Mouse (Mus musculus) adrenal gland, postnatal 14 days (tissue): ENCODE measurements around the gene Slfnl1. TPM values are rescaled to one million over a fixed set of nuclear protein-coding genes. Genes with fewer than 3 reads are reported as not detected.
A peak's percentile ranks its signal among the peaks of the same experiment; 100 is the strongest.

Experiments
- DNase-seq: peaks from one replicate; pipeline ENCODE4 v3.0.0; 2021; ENCODE audit warnings: mixed read lengths
- long read RNA-seq, 2 experiments: library from polyadenylated mRNA; stranded (forward); transcript quantifications; one replicate each; pipeline ENCODE4 v2.0.0; 2021
- total RNA-seq: library from RNA; stranded (reverse); gene quantifications from 2 replicates; pipeline ENCODE4 v1.2.3, GENCODE M21; 2021

Gene Slfnl1
- total RNA-seq, result 0.19 TPM in 1 of 2 replicates, not detected in the other
- long read RNA-seq, experiment 1, result 0 reads
- long read RNA-seq, experiment 2, result 0 reads

DNA sequence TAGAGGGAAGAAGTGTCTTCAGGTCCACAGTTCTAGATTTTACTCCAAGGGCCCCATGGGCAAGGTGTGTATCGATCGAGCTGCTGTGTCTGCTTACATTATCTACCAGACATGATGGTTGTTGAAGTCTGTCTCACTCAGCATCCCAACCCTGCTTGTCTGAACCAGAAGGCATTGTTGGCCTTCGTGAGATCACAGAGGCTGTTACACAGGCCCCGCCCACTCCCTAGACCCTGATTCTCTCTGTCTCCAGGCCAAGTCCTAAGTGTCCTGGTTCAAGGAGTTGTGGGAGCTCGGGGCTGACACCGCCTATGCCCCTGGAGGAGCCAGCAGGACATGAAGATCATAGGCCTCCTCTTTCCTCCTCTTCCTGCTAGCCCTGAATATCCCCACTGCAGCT lies at the start of gene Slfnl1:
Slfnl1 (plus strand) TSS at position 246 of the 400 bp plus-strand sequence.
- DNase-seq, result no peak

DNA sequence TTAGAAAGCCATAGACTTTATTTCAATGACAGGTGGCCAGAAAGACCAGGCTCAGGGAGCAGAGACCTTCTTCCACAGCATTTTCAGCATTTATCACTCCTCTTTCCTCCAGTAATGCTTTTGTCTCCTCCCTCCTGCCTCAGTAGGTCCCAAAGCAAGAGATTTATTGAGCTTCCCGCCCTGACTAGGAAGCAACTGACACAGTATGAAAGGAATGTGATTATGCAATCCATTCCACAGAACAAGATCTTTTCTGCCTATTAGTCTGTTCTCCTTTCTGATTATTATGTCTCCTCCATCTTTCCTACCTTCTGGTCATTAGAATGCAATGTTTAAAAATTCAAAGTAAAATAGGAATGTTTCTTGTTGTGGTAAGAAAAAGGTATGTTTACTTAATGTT lies 44.3 kb upstream of the Slfnl1 start:
- DNase-seq, result no peak

DNA sequence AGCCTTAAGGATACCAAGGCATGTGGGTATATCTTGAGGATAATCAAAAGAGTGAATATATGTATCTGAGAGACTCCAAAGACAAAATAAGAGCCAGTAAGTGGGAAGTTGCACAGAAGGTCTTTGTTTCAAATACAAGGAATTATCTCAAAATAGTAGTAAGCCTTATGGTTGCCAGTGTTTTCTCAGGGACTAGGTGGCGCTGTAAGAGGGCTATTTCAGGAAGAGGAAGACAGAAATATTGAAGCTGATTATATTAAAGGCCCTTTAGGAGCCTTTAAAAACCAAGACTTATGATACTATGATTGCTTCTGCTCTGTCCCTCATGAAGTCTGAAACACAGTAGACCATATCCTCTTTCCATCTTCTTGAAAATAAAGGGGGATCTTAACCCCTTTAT lies 25.1 kb upstream of the Slfnl1 start:
- DNase-seq, result no peak

DNA sequence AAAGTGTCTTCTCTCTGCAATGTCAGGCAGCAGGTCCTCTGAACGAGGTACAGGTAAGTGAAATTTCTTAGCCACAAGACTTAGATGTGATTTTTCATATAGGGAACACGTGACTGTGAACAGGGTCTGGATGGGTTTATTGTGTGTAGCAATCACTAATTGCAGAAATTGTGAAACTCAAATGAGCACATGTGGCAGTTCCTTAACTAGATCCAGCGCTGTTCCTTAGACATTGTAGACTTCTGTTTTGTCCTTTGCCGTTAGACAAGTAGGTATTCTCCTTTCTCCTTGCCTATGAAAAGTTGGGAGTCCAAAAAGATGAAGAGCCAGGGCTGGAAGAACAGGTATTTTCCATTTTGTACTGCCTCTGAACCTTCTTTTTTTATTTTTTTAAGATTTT lies 20.8 kb upstream of the Slfnl1 start:
- no peak for DNase-seq

DNA sequence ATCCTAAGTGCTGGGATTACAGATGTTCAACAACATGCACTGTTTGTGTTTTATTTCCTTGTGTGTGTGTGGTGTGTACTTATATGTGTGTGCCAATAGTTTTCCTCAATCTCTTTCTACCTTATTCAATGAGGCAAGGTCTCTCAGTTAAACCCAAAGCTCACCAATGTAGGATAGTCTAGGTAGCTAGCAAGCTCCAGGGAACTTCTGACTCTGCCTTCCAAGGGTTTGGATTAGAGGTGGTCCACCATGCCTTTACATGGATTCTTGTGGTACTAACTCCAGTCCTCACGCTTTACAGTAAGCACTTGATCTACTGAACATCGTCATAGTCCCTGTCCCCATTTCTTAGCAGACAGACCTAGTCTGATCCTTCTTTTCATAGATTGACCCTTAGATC lies 17.7 kb upstream of the Slfnl1 start:
- DNase-seq, result no peak

DNA sequence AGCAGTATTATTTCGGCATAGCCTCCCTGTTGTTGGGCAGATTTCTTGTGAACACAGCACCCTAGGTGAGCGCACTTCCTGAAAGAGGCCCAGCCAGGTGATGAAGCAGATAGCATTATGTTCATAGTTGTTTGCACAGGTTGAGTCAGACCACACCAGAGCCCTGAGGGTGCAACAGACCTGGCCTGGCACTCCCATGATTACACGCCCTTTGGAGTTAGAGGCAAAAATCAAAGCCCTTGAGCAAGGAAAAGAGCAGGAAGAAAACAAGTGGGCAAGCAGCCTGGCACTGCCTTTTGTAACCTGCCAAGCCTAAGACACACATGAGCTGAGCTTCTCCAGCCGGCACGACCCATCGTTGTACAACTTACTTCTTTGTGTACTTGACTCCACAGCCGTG lies 15.5 kb upstream of the Slfnl1 start:
- no peak for DNase-seq

DNA sequence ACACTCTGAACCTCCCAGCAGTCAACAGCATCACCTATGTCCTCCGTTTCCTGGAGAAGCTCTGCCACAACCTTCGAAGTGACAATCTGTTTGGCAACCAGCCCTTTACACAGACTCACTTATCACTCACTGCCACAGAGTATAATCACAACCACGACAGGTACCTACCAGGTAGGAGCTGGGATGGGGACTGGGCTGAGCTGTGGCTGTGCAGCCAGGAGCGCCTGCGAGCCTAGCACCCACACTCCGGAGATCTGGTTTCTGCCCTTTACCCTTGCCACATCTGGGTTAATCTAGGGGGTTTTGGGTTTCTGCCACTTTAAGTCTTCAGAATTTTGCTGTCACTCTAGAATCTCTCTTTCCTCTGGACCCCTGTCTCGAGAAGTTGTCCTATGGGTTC lies 15.1 kb upstream of the Slfnl1 start:
- DNase-seq, result no peak

DNA sequence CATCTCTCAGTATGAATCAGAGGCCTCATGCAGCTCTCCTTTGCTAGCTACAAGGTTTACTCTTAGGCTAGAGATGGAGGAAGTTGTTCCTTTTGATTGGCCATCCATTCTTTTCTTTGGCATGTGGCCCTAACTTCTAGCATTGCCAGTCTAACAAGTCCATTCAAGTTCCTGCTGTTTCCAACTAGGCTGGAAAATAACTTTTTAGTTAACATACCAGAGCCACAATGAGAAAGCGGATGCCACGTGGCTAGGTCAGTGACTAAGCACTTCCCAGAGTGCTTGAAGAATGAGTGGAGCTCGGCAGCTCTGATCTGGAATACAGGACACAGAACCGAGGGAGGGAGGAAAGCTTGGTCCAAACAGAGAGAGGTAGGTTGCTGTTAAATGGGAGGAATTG lies 14.7 kb upstream of the Slfnl1 start:
- no peak for DNase-seq

DNA sequence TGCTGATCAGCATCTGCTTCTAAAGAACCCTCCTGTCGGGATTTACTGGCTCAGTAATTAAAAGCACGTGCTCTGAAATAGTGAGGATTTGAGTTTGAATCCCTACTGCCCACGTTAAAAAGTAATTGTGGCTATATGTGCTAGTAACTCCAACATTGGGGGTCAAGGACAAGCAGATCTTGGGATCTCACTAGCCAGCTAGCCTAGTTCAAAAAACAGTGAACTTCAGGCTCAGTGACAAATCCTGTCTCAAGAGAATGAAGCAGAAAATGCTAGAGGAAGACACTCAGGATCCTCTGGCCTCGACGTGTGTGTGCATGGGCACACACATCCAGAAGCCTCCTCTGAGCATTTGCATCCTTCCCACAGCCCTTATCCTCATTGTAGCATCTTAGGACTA lies 10.3 kb upstream of the Slfnl1 start:
- DNase-seq, result no peak

DNA sequence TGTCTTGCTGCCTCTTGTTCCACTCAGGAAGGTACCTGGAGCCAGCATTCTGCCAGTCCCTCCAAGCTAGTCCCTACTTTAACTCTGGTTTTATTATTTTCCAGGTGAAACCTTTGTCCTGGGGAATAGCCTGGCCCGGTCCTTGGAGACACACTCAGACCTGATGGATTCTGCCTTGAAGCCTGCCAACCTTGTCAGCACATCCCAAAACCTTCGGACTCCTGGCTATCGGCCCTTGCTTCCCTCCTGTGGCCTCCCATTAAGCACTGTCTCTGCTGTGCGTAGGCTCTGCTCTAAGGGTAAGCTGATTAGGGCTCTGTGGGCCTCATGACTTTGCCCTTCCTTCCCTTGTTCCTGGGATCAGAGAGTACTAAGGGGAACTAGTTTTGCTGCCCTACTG lies 9.7 kb upstream of the Slfnl1 start:
- no peak for DNase-seq

DNA sequence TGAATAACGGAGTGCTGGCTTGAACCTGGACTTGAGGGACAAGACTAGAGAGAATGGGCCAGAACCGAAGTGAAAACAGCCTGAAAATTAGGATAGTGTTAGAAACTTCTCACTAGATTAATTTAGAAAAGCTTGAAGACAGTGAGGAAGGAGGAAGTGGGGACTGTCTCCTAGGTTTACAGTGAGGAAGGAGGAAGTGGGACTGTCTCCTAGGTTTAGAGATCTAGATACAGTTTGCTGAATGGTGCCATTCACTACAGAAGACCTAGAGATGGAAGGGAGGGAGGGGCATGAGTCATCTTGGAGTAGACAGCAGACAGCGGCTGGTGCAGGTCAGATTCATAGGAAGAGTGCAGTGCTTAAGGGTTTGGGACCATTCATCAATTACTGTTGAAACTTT lies 8.9 kb upstream of the Slfnl1 start:
- no peak for DNase-seq

DNA sequence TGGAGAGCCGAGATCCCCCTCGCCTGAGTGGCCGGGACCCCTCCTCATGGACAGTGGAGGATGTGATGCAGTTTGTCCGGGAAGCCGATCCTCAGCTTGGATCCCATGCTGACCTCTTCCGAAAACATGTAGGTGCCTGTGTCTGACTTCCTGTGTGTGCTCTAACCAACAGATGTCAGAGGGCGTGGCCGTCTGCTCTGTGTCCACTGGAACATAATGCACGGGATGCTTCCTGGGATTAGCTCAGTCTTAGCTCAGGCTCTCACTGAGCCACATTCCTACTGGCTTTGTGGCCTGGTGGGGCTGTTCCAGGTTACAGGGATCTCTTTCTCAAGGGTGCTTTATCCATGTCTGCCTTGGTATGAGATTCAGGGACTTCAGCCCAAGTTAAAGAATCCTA lies 3.9 kb upstream of the Slfnl1 start:
- no peak for DNase-seq

DNA sequence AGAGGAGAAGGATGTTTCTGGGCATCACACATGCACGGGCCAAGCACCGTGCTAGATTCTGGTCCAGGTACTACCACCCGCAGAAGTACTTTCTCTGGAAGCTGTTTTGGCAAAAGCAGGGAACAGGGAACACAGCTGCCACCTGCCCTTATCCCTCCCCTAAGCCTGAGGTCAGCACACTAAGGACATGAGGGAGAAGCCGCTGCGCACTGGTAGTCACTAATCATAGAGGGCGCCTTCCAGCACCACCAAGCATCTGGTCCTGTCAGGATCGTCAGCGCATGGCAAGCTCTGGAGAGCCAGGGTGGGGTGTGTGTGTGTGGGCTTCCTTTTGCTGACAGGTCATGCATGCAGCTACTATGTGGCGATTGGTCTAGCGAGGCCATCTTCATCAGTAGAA lies 6.6 kb downstream of the Slfnl1 start:
- DNase-seq, result no peak

DNA sequence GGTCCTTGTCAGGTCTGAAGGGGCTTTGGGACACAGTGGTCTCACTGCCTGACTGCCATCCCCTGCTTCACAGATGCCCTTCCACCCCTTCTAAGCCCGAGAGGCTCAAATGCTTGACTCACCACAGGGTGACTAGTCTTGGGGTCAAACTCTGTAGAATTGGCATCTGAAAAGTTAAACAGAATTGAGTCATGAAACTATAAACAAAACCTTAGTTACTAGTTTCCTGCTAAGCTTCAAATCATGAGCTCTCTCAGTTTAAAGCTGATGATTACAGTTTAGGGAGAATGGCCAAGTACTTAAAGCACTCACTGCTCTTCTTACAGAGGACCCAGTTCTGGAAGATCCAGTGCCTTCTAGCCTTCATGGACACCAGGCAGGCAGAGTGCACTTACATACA lies 12.9 kb downstream of the Slfnl1 start:
- DNase-seq, result no peak

DNA sequence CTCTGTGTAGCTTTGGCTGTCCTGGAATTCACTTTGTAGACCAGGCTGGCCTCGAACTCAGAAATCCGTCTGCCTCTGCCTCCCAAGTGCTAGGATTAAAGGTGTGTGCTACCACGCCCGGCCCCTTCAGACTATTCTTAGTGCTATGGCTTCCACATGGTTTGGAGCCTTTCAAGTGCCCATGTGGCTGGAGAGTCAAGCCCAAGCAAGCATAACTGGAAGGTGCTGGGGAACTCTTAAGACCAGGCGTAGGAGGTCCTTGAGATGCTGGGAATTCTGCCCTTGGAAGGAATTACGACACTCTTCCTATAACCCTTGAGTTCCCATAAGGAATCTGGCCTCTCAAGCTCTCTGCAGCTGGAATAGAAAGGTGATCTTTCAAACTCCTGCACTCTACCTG lies 24.6 kb downstream of the Slfnl1 start:
- no peak for DNase-seq

DNA sequence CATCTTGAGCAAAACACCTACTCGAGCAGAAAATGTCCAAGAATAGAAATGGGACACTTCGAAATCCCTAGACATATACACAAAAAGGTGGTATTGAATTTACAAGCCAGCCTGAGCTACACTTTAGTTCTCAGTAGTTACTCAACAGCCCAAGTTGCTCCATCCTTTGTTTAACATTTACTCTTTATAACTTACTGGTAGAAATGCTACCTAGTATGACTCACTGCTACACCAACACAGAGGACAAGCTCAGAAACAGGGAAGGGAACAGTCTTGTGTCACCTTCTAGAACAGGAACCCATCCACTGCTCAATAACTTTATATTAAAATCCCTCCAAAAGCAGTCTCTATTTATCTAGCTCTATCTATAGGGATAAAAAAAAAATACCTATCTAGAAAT lies 33.7 kb downstream of the Slfnl1 start:
- no peak for DNase-seq

DNA sequence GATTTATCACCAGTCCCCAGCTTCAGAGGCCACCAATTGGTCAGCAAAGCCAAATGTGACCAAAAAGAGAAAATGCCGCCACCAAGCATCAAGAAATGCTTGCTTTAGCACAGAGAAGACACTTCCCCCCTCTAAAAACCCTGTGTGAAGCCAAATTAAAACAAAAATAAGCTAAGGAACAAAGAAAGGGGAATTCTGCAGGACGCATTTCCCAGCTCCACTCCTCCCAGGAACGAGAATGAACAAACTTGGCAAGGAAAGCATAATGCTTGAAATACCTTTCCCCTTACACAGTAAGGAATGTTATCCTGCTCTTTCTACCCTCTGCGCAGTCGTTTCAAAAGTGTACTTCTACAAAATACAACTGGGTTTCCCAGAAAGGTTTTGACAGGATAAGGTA lies 36.0 kb downstream of the Slfnl1 start:
- peak; percentile 32 for DNase-seq

DNA sequence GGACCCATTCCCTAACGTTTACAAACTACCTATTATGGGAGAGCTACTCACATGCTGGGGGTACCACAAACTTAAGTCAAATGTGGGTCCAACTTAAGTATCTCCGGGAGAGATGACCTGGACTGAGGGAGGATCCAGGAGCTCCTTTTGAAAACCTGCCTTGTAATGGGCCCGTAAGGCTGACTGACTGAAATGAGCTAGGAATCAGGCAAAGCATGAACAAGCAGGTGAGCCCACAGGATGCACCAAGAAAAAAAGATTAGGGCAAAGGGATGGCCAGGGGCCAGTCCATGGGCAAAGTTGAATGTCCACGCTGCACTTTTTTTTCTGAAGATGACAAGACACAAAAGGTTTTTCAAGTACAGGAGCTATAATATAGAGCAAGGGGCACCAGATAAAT lies 37.0 kb downstream of the Slfnl1 start:
- DNase-seq, result no peak

DNA sequence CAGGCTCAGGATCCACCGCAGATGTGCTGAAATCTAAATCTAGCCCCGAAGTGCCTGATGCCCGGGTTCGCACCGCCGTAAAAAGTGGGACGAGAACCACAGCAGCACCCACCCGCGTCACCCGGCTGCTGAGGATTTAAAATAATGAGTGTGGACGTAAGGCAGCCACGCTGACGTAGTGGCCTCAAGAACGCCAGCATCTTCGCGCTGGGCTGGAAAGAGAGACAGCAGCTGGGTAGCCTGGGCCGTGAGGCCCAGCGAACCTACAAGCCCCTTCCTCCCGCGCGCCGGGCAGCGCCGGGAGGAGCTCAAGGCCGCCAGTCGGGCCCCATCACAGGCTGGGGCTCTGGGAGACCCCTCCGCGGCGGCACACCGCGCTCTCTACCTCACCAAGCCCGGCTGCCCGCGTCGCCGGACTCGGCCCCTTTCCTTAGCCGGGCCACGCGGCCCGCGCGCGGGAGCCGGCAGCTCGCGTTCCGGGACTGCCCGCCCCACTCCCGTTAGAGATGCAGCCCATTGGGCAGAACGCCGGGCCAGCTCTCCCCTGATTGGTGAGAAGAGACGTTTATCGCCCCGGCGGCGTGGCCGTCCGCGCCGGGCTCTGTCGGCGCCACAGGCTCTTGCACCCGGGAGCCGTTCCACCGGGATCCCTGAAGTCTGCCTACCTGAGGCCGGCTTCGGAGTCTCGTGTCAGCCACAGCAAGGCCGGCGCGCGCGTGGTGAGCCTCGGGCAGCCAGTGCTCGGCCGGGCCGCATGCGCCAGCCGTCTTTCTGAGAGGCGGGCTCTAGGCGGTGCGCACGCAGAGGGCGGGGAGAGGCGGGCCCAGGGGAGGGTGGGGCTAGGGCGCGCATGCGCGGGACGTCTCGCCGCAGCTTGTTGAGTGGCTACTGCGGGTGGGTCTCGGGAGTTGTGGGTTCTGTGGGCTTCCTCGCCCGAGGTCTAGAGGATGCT lies 37.7 kb downstream of the Slfnl1 start, which contains the start of gene Ctps:
Ctps (minus strand) TSS at position 791 of the 952 bp plus-strand sequence.
- DNase-seq, result peak; percentile 97

DNA sequence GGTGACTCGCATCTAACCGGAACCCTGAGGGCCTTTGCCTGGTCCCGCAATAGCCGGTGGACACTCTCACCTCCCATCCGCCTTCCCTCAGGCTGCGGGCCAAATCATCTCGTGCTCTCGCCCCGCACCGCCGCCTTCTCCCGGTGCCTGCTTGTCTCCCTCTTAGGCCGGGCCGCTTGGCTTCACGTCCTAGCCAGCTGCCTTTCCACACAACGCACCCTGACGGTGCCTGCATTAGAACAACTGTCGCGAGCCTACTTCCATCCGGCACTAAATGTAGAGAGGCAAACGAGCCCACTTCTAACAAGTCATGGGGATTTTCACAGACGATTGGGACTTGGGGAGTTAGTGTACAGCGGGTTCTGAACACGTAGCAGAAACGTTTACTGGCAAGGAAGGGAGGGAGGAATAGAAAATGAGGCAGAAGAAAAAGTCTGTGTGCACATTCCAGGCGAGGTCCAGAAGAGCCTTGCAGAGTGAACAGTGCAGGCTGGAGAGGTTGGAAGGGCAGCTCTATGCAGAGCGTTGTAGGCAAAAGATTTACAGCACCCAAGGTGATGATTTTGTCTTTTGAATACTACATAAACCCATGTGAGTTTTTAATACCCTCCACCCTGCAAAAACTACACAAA lies 38.5 kb downstream of the Slfnl1 start:
- no peak for DNase-seq

DNA sequence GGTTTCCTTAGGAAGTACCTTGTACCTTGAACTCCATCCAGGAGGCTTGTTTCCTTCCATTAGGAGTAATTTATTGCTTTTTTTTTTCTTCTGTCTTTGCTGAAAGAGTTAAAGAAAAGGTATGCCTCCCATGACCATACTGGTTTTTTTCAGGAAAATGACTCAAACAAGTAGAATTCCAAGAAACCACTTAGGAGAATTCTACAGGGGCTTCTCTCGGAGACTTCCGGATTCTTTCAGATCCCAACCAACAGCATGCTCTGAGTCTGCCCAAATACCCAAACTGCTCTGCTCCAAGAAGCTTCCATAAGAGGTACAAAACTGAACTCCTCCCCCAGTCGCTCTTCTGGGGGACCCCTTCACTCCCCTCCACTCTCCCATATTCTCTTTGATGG lies 39.0 kb downstream of the Slfnl1 start:
- DNase-seq, result no peak

DNA sequence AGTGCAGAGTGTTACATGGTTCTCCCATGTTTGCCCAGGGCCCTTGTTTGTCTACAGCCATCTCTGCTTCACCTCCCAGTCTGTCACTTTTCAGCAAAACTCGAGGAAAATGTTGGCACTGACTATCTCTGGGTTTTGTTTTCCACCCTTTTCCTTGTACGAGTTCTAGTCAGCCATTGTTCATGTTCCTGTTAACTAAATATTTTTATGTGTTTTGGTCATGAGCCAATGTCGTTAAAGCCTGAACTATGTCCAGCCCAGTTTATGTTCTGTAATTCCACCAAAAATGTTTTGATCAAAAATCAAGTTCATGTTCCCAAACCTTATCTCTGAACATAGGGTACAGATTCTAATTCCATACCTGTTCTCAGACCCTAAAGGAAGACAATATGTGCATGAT lies 39.7 kb downstream of the Slfnl1 start:
- DNase-seq, result no peak

DNA sequence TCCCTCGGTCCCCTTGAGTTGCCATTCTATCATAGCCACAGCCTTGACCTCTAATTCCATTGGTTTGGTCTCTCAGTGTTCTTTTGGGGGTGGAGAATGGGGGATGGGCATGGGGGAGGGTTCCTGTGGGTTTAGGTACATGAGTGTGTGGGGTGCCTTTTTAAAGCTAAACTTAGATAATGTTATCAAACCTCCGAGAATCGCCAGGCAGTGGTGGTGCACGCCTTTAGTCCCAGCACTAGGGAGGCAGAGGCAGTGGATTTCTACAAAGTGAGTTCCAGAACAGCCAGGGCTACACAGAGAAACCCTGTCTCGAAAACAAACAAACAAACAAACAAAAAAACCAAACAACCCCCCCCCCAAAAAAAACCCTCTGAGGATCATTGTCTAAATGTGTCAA lies 48.9 kb downstream of the Slfnl1 start:
- no peak for DNase-seq

DNA sequence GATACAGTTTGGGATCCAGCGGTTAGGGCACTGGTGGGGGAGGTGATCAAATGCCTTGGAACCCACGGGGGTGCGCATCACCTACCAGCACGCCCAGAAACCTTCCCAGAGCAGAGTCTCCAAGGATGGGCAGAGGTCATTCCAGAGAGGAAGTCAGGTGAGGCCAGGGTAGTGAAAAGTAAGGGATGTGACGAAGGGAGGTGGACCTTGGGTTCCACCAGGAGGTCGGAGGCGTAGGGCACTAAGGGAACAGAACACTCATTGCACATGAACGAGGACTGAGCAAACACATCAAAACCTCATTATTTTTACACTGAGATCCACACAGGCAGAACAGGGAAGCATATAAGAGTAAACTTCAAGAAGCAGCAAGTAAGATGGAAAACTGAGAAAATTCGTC lies 49.7 kb downstream of the Slfnl1 start:
- no peak for DNase-seq
